Mouse (Mus musculus) midbrain, postnatal 0 days (tissue): Measurements from ENCODE around the gene Mip. TPM values are rescaled to one million over a fixed set of nuclear protein-coding genes. Genes with fewer than 3 reads are reported as not detected.
"Not testable (repeated sequence)": the region's sequence is repeated elsewhere in the genome, so short reads cannot be mapped to it uniquely, and the experiment has no call there.

Experiments
- ATAC-seq: fragments of 200-750 bp; cut with Nextera tagmentation; 2 replicates; pipeline ENCODE4 v1.8.0; 2017; ENCODE audit warnings: moderate number of reproducible peaks, mild to moderate bottlenecking, moderate TSS enrichment, moderate library complexity; ENCODE audit not compliant: low FRiP score
- DNase-seq: peaks from one replicate; pipeline ENCODE4 v3.0.0-alpha.2; 2015; ENCODE audit warnings: low spot score
- H3K27ac ChIP-seq: fragments of 300-500 bp; sonication (generic); 2 replicates; pipeline ENCODE4 v1.5.1; 2014; ENCODE audit warnings: low read depth, mild to moderate bottlenecking, low read length, mixed read lengths
- H3K27me3 ChIP-seq: fragments of 300-500 bp; sonication (generic); 2 replicates; pipeline ENCODE4 v1.6.1; 2014; ENCODE audit warnings: low read length, control low read depth, mixed read lengths; ENCODE audit not compliant: insufficient read depth
- H3K36me3 ChIP-seq: fragments of 300-500 bp; sonication (generic); 2 replicates; pipeline ENCODE4 v1.6.1; 2014; ENCODE audit warnings: low read length, control low read depth, mixed read lengths; ENCODE audit not compliant: insufficient read depth
- H3K4me1 ChIP-seq: fragments of 300-500 bp; sonication (generic); 2 replicates; pipeline ENCODE4 v1.6.1; 2014; ENCODE audit warnings: mild to moderate bottlenecking, control low read depth, antibody characterized with exemption, low read length, mixed read lengths; ENCODE audit not compliant: insufficient read depth
- H3K4me2 ChIP-seq: fragments of 300-500 bp; sonication (generic); 2 replicates; pipeline ENCODE4 v1.6.1; 2014; ENCODE audit warnings: low read depth, mild to moderate bottlenecking, low read length, mixed read lengths; ENCODE audit not compliant: poor library complexity, severe bottlenecking
- H3K4me3 ChIP-seq: fragments of 300-500 bp; sonication (generic); 2 replicates; pipeline ENCODE4 v1.5.1; 2014; ENCODE audit warnings: low read depth, mild to moderate bottlenecking, low read length, moderate library complexity
- H3K9ac ChIP-seq: fragments of 300-500 bp; sonication (generic); replicated peaks from 2 replicates; pipeline ENCODE4 v1.6.1; 2014; ENCODE audit warnings: mild to moderate bottlenecking, low read length, moderate library complexity, mixed read lengths; ENCODE audit not compliant: poor library complexity, severe bottlenecking
- H3K9me3 ChIP-seq: fragments of 300-500 bp; sonication (generic); 2 replicates; pipeline ENCODE4 v1.6.1; 2016; ENCODE audit warnings: low read length, control low read depth
- CTCF ChIP-seq: IDR thresholded peaks from 2 replicates; pipeline ENCODE4 v1.5.1; 2016; ENCODE audit warnings: antibody characterized with exemption, mild to moderate bottlenecking
- WGBS: fragments of 180-500 bp; shearing (Covaris S2); extraction: QIAGEN DNeasy Blood & Tissue Kit; methylation state at CpG from one replicate; pipeline ENCODE4 v1.1.7; 2014; 5-methylcytosine and 5-hydroxymethylcytosine counted together
- polyA plus RNA-seq: library from polyadenylated mRNA; unstranded; fragments of >200 nt; fragmentation: Nextera tagmentation; extraction: Ambion mirVana; gene quantifications from 2 replicates; pipeline ENCODE4 v1.2.1, GENCODE M21; 2015
- total RNA-seq: library from RNA; depleted of rRNA; stranded (reverse); fragments of >200 nt; gene quantifications from 2 replicates; pipeline ENCODE4 v1.2.3, GENCODE M21; 2014

Gene Mip
- total and polyA plus RNA-seq, 2 experiments from 2014 or later, result 0.22 TPM; not detected in 1

GRCm38 (mm10) chr10:128212871-128213323 lies 12.7 kb upstream of the Mip start:
- Histone ChIP-seq H3K4me2 (peak overlapping the region; percentile 49), H3K9me3 (no peaks in the 10 kb centered on the region), H3K27me3 (no peaks in the 10 kb centered on the region), H3K4me3 (peak overlapping the region; percentile 19), H3K9ac (no peak overlapping the region), H3K4me1 (peaks cover 7% of the 10 kb centered on the region; the same call in 1 of the 2 replicates), H3K27ac (no peak overlapping the region), H3K36me3 (no peaks in the 10 kb centered on the region)
- WGBS, result 1% methylated on average over 18 of the region's 18 CpGs
- peak; percentile 77 for TF ChIP-seq CTCF
- peak; percentile 62 for DNase-seq
- no peak for ATAC-seq

- not testable (repeated sequence) for H3K36me3 ChIP-seq, H3K27ac ChIP-seq, H3K4me2 ChIP-seq, H3K4me1 ChIP-seq, H3K9ac ChIP-seq, H3K9me3 ChIP-seq, ATAC-seq, DNase-seq, H3K4me3 ChIP-seq, H3K27me3 ChIP-seq
- 94% methylated on average over 4 of the region's 4 CpGs for WGBS
Measured at GRCm38 (mm10) chr10:128214112-128214511, 11.5 kb upstream of the Mip start.

GRCm38 (mm10) chr10:128214981-128215380 lies 10.7 kb upstream of the Mip start:
- H3K9ac ChIP-seq, result no peak overlapping the region
- H3K9me3 ChIP-seq, result no peaks in the 10 kb centered on the region
- H3K4me1 ChIP-seq, result peaks cover 7% of the 10 kb centered on the region; the same call in 1 of the 2 replicates
- ATAC-seq (no peak), DNase-seq (no peak)
- H3K4me3 ChIP-seq, result no peak overlapping the region
- H3K36me3 ChIP-seq, result no peaks in the 10 kb centered on the region
- H3K27ac ChIP-seq, result no peak overlapping the region
- no peaks in the 10 kb centered on the region for H3K27me3 ChIP-seq
- 84% methylated on average over 5 of the region's 5 CpGs for WGBS
- no peak overlapping the region for H3K4me2 ChIP-seq
- TF ChIP-seq CTCF, result no peak

- Histone ChIP-seq H3K27ac (no peak overlapping the region), H3K4me1 (no peaks in the 10 kb centered on the region), H3K4me3 (no peak overlapping the region), H3K9ac (no peak overlapping the region), H3K4me2 (no peak overlapping the region), H3K27me3 (no peaks in the 10 kb centered on the region), H3K36me3 (no peaks in the 10 kb centered on the region), H3K9me3 (no peaks in the 10 kb centered on the region)
- no peak for TF ChIP-seq CTCF
- ATAC-seq (no peak), DNase-seq (no peak)
- WGBS, result 93% methylated on average over 18 of the region's 18 CpGs
Measured at GRCm38 (mm10) chr10:128218387-128219117, 7.1 kb upstream of the Mip start.

GRCm38 (mm10) chr10:128221533-128222286 lies 3.9 kb upstream of the Mip start:
- Histone ChIP-seq H3K9me3 (no peaks in the 10 kb centered on the region), H3K27ac (no peak overlapping the region), H3K4me1 (no peaks in the 10 kb centered on the region), H3K27me3 (no peaks in the 10 kb centered on the region), H3K36me3 (no peaks in the 10 kb centered on the region), H3K4me2 (no peak overlapping the region), H3K4me3 (no peak overlapping the region), H3K9ac (no peak overlapping the region)
- DNase-seq, result no peak
- TF ChIP-seq CTCF, result no peak
- WGBS, result 62% methylated on average over 16 of the region's 16 CpGs
- no peak for ATAC-seq

GRCm38 (mm10) chr10:128225064-128225463 lies 574 bp upstream of the Mip start:
- no peak for ATAC-seq
- no peak for TF ChIP-seq CTCF
- Histone ChIP-seq H3K4me2 (no peak overlapping the region), H3K4me1 (no peaks in the 10 kb centered on the region), H3K4me3 (no peak overlapping the region), H3K27me3 (no peaks in the 10 kb centered on the region), H3K9me3 (no peaks in the 10 kb centered on the region), H3K27ac (no peak overlapping the region), H3K36me3 (no peaks in the 10 kb centered on the region), H3K9ac (no peak overlapping the region)
- WGBS, result 31% methylated on average over 5 of the region's 5 CpGs
- DNase-seq, result no peak
